Mouse (Mus musculus) small intestine, adult 2 months (tissue): ENCODE results near the gene Ccdc51.

Experiments used
- CTCF ChIP-seq: fragments of 200-500 bp; IDR thresholded peaks from 2 replicates; pipeline ENCODE4 v1.5.1; 2012; ENCODE audit warnings: low read depth, mild to moderate bottlenecking, control low read depth, inconsistent platforms, low read length, moderate library complexity, mixed read lengths; ENCODE audit not compliant: insufficient replicate concordance, insufficient read length; ENCODE audit errors: extremely low read depth
- POLR2A ChIP-seq: fragments of 200-500 bp; IDR thresholded peaks from 2 replicates; pipeline ENCODE4 v1.6.1; 2012; ENCODE audit warnings: low read depth, mild to moderate bottlenecking, control low read depth, inconsistent platforms, low read length, moderate library complexity

- no peak for TF ChIP-seq POLR2A
- TF ChIP-seq CTCF = no peak
Observed at GRCm38 (mm10) chr9:109039681-109040080, 42.6 kb upstream of the Ccdc51 start.
